Mouse (Mus musculus): ENCODE measurements around the gene Myoz1.

GRCm38 (mm10) chr14:20673735-20674063 is 17.4 kb upstream of the Myoz1 start:
- TF ChIP-seq POLR2A (IDR thresholded peaks at IDR 0.05; ENCODE audit: borderline replicate concordance, extremely low read depth, insufficient read depth, insufficient read length, poor library complexity, severe bottlenecking) (no peak), CTCF (IDR thresholded peaks at IDR 0.05; ENCODE audit: borderline replicate concordance, extremely low read depth, insufficient read depth, insufficient read length) (no peak)
